Mouse (Mus musculus) CH12F3 (cell line): ENCODE measurements around the gene Fbxw9.

Source experiments
- in situ Hi-C: fragments of 300-500 bp; cut with MboI; formaldehyde crosslinking; loops from 2 replicates; pipeline ENCODE4 v1.14.3; 2020; ENCODE audit warnings: low sequenced_read_pairs

Gene Fbxw9

DNA sequence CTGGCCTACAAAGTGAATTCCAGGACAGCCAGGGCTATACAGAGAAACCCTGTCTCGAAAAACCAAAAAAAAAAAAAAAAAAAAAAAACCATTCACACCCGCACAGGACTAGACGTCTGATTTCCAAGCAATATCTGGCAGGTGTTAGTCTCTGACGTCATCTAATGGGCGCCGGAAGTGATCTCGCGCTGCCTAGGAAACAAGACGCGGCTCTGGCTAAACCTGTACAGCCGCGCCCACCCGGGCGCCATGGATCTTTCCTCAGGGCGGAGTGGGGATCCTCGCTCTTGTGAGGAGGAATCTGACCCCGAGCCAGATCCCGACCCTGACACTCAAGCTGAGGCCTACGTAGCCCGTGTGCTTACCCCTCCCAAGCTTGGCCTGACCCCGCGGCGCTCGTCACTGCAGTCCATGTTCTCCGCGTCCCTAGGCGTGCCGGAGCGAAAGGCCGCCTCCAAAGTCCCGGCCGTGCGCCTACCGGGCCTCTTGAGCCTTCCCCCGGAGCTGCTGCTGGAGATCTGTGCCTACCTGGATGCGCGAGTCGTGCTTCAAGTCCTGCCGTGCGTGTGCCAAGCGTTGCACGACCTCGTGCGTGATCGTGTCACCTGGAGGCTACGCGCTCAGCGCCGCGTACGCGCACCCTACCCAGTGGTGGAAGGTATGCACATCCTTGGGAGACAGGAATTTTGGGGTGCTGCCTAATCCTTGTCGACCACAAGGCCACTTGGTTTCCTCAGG is at the start of gene Fbxw9:
Gene Fbxw9 (plus strand): TSS at position 177 of the 738 bp plus-strand sequence.
- in situ Hi-C loops = no loop called here

DNA sequence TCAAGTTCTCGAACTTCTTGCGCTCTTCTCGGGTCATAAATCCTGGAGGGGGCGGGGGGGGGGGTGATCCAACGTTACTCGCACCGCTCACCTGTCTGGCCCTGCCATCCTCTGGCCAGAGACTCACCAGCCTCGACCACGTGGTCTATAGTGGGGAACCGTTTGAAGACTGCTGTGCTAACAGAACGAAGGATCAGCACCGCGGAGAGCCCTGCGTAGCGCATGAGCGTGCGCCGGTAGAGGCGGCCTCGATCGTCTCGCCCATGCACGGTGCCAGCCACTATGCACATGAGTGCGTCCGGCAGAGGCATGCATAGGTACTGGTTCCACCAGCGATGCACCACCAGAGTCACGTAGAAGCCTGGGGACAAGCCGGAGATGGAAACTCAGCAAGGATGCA is 48.6 kb upstream of the Fbxw9 start:
- in situ Hi-C loops = no loop called here

DNA sequence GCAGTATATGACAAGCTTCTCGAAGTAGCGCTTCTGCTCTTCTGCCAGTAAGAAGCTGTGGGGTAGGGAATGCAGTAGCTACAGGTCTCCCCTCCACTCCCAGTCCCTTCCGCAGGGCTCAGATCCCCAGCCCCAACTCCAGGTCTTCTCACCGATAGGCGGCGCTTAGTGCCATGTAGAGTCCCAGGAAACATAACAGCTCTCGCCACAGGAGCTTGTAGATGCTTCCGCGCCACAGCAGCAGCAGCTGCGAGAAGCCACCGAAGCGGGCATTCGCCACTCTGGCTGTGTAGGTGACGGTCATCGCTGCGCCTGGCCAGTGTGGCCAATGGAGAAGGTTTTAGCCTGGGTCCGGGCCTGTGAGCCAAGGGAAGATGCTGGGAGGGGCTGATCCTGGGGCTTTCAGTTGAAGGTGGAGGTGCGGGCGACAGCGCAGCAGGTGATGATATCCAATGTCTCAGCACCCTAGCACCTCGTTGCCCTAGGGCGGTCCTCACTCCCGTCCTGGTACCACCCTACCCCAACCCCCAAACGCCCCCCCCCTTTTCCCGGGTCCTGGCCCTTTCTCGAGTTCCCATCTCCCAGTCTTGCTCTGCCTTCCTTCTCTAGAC is 46.5 kb upstream of the Fbxw9 start:
- in situ Hi-C loops = no loop called here

DNA sequence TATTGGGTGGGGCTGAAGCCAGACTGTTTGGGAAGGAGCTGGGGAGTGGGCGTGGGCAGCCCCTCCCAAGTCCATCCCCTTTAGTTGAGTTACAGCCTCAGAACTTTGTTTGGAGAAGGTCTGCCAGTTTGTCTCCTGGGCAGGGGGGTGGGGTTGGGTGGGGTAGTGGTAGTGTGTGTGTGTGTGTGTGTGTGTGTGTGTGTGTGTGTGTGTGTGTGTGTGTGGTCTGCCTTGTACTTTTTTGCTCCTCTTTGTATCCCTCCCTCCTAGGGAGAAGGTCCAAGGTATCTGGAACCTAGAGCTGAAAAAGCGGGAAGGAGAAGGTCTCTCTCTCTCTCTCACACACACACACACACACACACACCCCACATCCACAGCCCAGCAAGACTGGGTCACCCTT is 45.4 kb upstream of the Fbxw9 start, which contains the start of gene Best2:
Gene Best2 (minus strand): TSS at position 101 of the 400 bp plus-strand sequence.
- in situ Hi-C loops = no loop called here

DNA sequence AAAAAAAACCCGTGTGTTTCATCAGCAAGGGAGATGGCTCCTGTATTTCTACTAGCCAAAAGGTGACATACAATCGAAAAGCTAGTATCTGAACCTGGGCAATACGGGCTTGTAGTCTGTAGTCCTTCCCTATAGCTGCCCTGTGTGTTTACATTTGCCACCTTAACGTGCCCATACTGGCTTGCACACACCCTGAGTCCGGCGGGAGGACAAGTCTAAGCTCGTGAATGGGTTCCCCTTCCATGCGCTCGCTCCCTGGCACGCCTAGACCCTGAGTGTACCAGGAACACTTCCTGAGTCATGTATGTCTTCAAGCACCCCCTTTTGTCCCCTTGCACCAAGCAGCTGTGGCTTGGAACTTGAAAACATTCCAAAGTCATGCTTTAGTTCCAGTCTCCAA is 43.1 kb upstream of the Fbxw9 start:
- in situ Hi-C loops = no loop called here

DNA sequence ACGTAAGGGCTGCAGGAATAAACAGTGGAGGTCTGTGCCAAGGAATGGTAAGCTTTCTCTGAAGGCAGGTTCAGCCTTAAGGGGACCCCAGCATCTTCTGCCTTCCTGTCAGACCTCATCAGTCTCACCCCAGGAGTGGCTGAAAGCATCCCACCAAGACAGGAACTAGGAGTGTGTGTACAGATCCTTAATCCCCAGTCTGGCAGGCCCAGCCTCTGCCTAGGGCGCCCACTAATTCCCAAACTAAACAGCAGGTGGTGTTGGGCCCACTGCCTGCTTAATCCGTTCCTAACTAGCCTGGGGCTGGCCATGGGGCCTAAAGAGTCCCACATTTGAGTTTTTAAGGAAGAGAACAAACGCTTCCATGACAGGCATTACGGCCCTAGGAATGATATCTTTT is 42.6 kb upstream of the Fbxw9 start:
- in situ Hi-C loops = no loop called here

DNA sequence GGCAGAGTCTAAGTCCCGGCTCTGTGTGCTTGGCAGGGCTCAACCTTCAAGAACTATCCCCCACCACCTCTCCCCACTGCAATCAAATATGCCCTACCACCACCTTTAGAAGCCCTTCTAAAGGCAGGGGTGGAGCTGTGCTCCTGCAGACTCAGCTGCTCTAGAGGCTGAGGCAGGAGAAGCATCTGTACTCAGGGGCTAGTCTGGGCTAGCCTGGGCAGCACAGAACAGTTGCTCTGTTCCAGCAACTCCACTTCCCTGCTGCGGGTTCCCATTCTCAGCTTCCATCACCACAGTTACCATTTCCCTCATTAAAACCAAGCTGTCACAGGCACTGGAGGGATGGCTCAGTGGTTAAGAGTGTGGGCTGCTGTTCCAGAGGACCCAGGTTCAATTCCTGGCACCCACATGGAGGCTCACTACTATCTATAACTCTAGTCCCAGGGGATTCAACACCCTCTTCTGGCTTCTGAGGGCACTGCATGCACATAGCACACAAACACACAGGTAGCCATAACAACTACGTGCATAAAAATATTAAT is 38.3 kb upstream of the Fbxw9 start:
- in situ Hi-C loops = no loop called here

DNA sequence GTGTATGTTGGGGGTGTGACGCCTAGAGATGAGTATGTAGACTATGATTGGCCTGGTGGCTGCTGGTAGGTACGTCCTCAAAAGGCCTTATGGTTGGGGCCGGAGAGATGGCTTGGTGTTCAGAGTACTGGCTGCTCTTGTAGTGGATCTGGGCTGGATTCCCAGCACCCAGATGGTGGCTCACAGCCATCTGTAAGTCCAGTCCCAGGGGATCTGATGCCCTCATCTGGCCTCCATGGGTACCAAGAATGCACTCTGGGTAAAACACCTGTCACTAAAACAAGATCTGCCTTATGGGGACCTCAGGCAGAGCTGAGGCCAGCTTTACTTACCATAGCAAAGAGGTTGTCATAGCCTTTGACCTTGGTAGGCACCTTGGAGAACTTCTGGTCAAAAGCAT is 36.0 kb upstream of the Fbxw9 start:
- in situ Hi-C loops = no loop called here

DNA sequence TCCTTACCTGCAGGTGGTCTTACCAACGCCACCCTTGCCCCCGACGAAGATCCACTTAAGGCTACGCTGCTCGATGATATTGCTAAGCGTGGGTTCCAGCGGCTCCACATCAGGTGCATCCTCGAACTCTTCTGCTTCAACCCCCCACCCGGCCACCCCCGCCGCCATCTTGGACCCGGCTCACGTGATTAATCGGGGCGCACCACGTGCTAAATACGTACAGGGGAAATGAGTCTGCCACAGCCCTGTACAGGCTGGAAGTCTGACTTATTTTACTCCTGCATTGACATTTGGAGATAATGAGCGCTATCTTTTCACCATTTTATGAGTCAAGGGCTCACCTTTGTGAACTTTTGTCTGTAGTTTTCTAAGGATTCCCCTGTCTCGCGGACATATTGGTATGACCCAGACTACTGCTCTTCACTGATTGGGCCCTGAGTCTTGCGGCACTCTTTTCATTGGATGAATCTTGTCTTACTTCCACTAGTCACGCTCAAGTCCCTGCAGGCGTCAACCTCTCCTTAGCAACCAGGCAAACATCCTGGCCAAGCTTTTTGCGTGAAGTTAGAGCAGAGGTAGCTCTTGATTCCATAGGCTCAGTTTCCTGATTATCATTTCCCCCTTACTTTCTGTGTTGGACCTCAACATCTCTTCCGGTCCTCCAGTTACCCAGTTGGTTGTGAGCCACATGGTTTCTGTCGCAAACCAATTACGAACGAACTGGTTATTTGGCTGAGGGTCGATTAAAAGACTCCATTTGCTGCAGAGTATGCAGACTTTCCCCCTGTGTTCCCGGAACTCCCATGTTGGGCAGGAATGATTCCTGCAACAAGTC is 34.5 kb upstream of the Fbxw9 start, which contains the start of gene Asna1:
Gene Asna1 (minus strand): TSS at position 184 of the 835 bp plus-strand sequence.
- in situ Hi-C loops = no loop called here

DNA sequence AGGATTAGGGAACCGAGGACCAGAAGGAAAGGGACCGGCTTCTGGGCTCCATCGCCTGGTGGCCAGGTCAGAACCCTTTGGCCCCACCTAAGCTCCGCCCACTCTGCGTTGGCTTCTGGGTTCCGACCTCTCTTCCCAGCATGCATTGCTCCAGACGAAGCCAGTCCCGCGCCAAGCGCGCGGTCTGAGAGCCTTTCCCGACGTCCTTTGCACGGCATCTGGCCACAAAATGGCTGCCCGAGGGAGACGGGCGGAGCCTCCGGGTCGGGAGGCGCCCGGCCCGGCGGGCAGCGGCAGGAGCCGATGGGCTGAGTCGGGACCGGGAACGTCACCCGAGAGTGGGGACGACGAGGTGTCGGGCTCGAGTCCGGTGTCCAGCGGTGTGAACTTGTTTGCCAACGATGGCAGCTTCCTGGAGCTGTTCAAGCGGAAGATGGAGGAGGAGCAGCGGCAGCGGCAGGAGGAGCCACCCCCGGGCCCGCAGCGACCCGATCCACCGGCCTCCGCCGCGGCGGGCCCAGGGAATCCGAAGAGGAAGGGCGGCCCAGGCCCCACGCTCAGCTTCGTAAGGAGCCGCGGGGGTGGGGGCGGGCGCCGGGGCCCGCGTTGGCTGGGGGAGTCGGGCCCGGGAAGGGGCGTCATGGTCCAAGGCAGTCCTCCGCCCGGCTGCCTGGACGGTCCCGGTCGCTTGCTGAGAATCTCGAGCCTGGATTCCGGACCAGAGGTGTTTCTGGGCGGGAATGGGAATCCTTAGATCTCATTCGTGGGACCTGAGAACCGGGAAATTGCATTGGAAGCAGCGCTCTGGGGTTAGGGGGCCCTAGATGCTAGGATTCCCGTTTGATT is 33.0 kb upstream of the Fbxw9 start, which contains the start of gene Trir:
Gene Trir (plus strand): TSS at position 154 of the 846 bp plus-strand sequence.
- in situ Hi-C loops = no loop called here

DNA sequence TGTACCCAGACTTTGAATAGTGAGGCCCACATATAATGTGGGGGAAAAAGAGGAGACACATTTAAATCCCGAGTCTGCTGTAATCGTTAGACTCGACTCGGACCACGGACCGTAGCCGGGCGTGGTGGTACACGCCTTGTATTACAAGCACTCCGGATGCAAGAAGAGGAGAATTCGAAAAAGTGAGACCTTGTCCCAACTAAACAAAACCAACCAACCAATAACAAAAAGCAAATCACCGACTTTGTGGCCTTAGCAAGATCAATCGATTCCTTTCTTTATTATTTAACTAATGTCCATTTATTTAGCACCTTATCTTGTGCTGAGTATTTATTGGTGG is 32.4 kb upstream of the Fbxw9 start:
- in situ Hi-C loops = no loop called here

DNA sequence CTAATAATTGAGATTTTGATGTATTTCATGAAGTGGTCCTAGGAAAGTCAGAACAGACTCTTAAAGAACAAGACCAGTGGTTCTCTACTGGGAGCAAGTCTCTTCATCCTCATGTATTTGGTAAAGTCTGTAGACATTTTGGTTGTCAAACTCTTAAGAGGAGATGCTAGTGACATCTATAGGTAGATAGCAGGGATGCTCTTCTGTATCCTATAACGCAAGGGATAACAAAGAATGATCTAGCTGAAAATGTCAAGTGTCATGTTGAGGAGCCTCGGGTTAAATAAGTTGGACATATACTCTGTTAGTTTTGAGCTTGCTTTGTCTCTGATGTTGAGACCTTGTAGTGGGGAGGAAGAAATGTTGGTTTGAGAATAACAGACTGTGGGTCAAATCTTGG is 31.9 kb upstream of the Fbxw9 start:
- in situ Hi-C loops = no loop called here

DNA sequence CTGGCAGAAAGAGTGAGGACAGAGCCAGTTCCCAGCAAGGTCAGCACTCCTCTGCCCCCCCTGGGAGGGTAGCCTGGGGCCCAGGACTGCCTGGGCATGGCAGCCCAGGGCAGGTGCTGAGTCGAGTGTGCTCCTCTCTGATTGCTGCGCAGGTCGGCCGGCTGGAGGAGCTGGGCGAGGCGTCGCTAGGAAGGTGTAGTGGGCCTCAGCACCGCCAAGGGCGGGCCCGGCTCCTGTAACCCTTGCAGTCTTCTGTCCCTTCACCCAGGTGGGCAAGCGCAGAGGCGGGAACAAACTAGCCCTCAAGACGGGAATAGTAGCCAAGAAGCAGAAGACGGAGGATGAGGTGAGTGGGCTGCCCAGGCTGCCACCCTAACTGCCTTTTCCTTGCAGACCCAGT is 30.6 kb upstream of the Fbxw9 start:
- in situ Hi-C loops = no loop called here

DNA sequence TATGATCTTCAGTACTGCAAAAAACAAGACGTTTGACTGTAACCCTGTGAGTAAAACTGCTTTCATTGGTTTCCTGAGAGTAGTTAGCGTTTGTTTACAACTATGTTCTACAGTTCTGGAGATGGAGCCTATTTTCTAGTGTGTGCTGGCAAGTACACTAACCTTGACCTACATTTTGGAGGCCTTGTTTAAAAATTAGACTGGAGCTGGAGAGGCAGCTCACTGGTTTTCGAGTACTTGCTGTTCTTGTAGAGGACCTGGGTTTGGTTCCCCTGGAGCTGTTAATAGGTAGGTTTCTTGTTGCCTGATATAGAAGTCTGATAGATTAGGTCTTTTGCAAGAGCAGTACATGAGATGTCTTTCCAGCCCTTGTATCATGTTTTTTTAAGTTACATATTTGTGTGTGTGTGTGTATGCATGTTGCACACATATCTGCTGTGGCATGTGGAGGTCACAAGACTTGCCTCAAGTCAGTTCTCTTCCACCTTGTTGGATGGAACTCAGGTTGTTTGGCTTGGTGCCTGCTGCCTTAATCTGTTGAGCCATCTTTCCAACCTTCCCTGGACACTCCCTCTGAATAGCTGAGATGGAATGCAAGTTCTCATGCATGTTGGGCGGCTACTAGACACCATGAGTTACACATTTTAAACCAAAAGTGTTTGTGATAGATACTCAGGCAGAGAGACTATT is 27.1 kb upstream of the Fbxw9 start:
- in situ Hi-C loops = no loop called here

DNA sequence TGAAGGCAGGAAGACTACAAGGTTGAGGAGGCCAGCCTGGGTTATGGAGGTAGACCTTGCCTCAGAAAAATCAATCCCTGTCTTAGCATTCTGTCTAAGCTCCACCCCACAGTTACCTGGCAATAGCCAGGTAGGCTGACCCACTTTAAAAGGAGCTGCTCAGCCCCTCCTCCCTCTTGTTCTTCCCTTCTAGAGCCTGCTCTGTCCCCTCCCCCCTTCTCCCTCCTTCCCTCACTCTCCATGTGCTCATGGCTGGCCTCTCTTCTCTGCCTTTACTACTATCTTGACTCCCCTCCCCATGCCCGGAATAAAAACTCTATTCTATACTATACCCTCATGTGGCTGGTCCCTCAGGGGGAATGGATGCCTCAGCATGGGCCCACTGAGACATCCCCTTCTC is 26.0 kb upstream of the Fbxw9 start:
- in situ Hi-C loops = no loop called here

DNA sequence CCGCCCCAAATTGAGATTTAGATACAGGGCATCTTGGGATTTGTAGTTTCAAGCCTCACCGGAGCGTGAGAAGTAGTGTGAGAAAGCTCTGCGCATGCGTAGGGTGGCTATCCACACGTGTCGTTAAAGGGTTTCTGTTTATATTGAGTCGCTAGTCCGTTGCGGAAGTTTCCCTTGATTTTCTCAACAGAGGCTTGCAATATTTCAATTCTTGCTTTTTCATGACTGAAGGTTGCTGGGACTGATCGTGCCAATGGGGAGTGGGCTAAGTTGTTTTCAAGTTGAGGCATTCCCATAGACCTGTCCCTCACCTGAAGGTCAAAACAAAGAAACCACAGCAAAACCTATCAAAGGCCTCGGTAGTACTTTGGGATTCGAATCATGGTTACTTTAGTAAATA is 25.1 kb upstream of the Fbxw9 start:
- in situ Hi-C loops = no loop called here

DNA sequence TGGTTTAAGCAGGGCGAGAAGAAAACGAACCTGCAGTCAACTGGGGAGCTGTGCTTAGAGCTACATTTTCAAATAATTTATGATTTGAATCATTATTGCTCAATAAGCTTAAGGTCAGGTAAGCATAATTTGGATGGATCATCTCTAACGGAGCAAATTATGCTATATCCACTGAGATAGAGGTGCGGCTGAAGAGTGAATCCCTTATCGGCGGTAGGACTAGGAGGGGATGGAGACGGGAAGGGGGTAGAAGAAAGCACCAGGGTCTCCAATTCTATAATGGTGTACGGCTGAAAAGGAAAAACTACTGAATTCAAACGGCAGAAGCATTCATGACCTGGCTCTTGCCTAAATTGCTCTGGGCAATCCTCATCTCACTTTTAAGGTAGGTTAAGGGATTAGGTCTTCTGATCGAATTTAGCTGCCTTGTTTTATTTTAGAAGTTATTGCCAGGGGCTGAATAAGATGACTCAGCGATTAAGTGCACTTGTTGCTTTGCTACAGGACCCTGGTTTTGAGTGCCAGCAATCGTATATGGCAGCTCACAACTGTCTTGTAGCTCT is 24.6 kb upstream of the Fbxw9 start:
- in situ Hi-C loops = no loop called here

DNA sequence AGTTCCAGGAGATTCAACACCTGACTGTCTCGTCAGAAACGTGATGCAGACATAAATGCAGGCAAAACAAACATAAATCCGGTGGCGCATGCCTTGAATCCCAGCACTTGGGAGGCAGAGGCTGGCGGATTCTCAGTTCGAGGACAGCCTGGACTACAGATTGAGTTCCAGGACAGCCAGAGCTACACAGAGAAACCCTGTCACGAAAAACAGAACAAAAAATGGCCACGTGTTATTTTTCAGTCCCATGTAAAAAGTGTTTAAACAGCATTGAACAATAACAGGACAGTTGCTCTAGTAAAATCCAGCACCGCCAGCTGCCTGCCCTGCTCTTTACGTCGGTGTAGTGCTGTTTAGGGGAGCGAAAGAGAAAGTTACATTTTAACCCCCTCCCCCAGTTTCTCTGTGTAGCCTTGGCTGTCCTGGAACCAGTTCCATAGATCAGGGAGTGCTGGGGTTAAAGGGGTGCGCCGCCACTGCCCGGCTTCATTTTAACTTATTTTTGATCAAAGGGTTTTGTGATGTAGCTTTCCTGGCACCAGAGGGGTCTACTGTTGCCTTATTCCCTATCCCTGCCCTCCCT is 24.0 kb upstream of the Fbxw9 start:
- in situ Hi-C loops = no loop called here

DNA sequence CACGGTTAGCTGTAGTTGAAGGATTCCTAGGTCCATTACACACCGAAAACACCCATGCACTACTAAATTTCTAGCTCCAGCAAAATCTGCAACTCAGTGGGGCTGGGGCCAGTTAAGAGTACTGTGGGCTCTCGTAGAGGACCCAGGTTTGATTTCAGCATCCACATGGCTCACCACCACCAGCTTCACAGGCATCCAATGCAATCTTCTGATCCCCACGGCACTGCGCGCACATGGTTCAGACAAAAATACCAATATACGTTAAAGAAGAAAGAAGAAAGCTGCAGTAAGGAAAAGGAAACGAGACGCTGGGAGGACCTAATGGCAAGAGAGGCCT is 23.5 kb upstream of the Fbxw9 start:
- in situ Hi-C loops = no loop called here
